Mouse (Mus musculus) kidney, adult 2 months (tissue): Measurements from ENCODE around the gene Supt7l. TPM values are rescaled to one million over a fixed set of nuclear protein-coding genes. Genes with fewer than 3 reads are reported as not detected.

Source experiments
- DNase-seq: peaks from one replicate; pipeline ENCODE4 v3.0.0; 2021
- H3K27ac ChIP-seq: fragments of 200-500 bp; 2 replicates; pipeline ENCODE4 v1.5.1; 2012; ENCODE audit warnings: low read depth, low read length, control low read depth, inconsistent platforms; ENCODE audit not compliant: insufficient read depth
- H3K27me3 ChIP-seq: fragments of 200-500 bp; replicated peaks from 2 replicates; pipeline ENCODE4 v1.6.1; 2012; ENCODE audit warnings: mild to moderate bottlenecking, moderate library complexity, low read length, inconsistent platforms; ENCODE audit not compliant: control insufficient read depth, insufficient read depth
- H3K36me3 ChIP-seq: fragments of 200-500 bp; 2 replicates; pipeline ENCODE4 v1.6.1; 2012; ENCODE audit warnings: mild to moderate bottlenecking, moderate library complexity, low read length, inconsistent platforms; ENCODE audit not compliant: control insufficient read depth, insufficient read depth
- H3K4me1 ChIP-seq: fragments of 200-500 bp; 2 replicates; pipeline ENCODE4 v1.6.1; 2011; ENCODE audit warnings: low read length; ENCODE audit not compliant: control insufficient read depth, insufficient read depth
- H3K4me3 ChIP-seq: fragments of 200-500 bp; 2 replicates; pipeline ENCODE4 v1.5.1; 2011; ENCODE audit warnings: mild to moderate bottlenecking, low read depth, low read length, control low read depth; ENCODE audit not compliant: insufficient read depth
- CTCF ChIP-seq: fragments of 200-500 bp; conservative IDR thresholded peaks from 2 replicates; pipeline ENCODE4 v1.5.1; 2011; ENCODE audit warnings: low read depth, mild to moderate bottlenecking, control low read depth, low read length, moderate library complexity, mixed read lengths; ENCODE audit not compliant: insufficient read depth, insufficient read length
- POLR2A ChIP-seq: fragments of 200-500 bp; IDR thresholded peaks from one replicate; pipeline ENCODE4 v1.6.1; 2011; ENCODE audit warnings: low read depth, low read length, control low read depth
- WGBS: fragments of 180-500 bp; shearing (Covaris S2); methylation state at CpG from one replicate; pipeline ENCODE4 v1.1.7; 2018; 5-methylcytosine and 5-hydroxymethylcytosine counted together
- polyA plus RNA-seq: library from polyadenylated mRNA; depleted of rRNA; stranded (reverse); fragments of >200 nt; gene quantifications from 2 replicates; pipeline ENCODE4 v1.2.3, GENCODE M21; 2012

Supt7l gene
- polyA plus RNA-seq, 1 experiment: 17.7 TPM

GRCm38 (mm10) chr5:31494513-31495297, 32.9 kb downstream of the Supt7l start, which contains the start of gene Gpn1:
Gene Gpn1, plus strand, starts transcription at chr5:31494741.
- TF ChIP-seq POLR2A: no peak
- Histone ChIP-seq H3K4me3 (peak within 1 kb of the TSS; percentile 76), H3K4me1 (peaks cover 4% of the 10 kb centered on the region; the same call in 1 of the 2 replicates), H3K36me3 (no peaks in the 10 kb centered on the region), H3K27ac (no peak within 1 kb of the TSS), H3K27me3 (no peaks in the 10 kb centered on the region)
- peak; percentile 96 for DNase-seq
- under 1% methylated on average over 49 of the region's 49 CpGs for WGBS

DNA sequence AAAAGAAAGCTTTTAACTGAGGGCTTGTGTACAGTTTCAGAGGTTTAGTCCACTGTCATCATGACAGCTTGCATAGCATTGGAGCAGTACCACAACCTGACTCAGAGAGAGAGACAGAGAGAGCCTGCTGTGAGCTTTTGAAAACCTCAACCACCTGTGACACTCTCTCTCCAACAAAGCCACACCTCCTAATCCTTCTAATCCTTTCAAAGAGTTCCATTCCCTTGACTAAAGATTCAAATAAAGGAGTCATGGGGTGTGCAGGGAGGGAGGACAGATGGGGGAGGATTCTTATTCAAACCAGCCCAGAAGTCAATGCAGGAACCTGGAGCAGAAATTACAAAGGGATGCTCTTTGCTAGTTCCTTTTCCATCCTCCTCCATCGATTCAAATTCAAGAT, 35.6 kb downstream of the Supt7l start:
- H3K4me3 ChIP-seq: no peak overlapping the region
- H3K4me1 ChIP-seq: peaks cover 4% of the 10 kb centered on the region; the same call in 1 of the 2 replicates
- no peaks in the 10 kb centered on the region for H3K27me3 ChIP-seq
- 82% methylated on average over 1 of the region's 1 CpGs for WGBS
- H3K27ac ChIP-seq: no peak overlapping the region
- DNase-seq: no peak
- no peaks in the 10 kb centered on the region for H3K36me3 ChIP-seq
- no peak for TF ChIP-seq POLR2A
- no peak for TF ChIP-seq CTCF

- no peaks in the 10 kb centered on the region for H3K4me1 ChIP-seq
- H3K27me3 ChIP-seq: no peaks in the 10 kb centered on the region
- no peak for DNase-seq
- 57% methylated on average over 7 of the region's 7 CpGs for WGBS
- no peak overlapping the region for H3K4me3 ChIP-seq
- TF ChIP-seq CTCF: no peak
- no peak for TF ChIP-seq POLR2A
- H3K36me3 ChIP-seq: no peaks in the 10 kb centered on the region
- H3K27ac ChIP-seq: no peak overlapping the region
These were observed 38.4 kb downstream of the Supt7l start for GRCm38 (mm10) chr5:31489116-31489769.

- H3K36me3 ChIP-seq: no peaks in the 10 kb centered on the region
- no peak overlapping the region for H3K4me3 ChIP-seq
- no peaks in the 10 kb centered on the region for H3K27me3 ChIP-seq
- no peaks in the 10 kb centered on the region for H3K4me1 ChIP-seq
- 90% methylated on average over 3 of the region's 3 CpGs for WGBS
- H3K27ac ChIP-seq: no peak overlapping the region
- DNase-seq: no peak
- TF ChIP-seq POLR2A (no peak), CTCF (no peak)
These were observed 39.7 kb downstream of the Supt7l start for GRCm38 (mm10) chr5:31487889-31488288.

- no peak for TF ChIP-seq CTCF
- TF ChIP-seq POLR2A: no peak
- Histone ChIP-seq H3K36me3 (no peaks in the 10 kb centered on the region; the same call in 1 of the 2 replicates), H3K4me3 (no peak within 1 kb of the TSS), H3K27me3 (no peaks in the 10 kb centered on the region), H3K27ac (no peak within 1 kb of the TSS), H3K4me1 (no peaks in the 10 kb centered on the region)
- WGBS: 96% methylated on average over 3 of the region's 3 CpGs
- no peak for DNase-seq
These were observed 42.2 kb downstream of the Supt7l start, which contains the start of gene 4930548H24Rik for GRCm38 (mm10) chr5:31485440-31485839. Gene 4930548H24Rik, plus strand, starts transcription at chr5:31485740.

DNA sequence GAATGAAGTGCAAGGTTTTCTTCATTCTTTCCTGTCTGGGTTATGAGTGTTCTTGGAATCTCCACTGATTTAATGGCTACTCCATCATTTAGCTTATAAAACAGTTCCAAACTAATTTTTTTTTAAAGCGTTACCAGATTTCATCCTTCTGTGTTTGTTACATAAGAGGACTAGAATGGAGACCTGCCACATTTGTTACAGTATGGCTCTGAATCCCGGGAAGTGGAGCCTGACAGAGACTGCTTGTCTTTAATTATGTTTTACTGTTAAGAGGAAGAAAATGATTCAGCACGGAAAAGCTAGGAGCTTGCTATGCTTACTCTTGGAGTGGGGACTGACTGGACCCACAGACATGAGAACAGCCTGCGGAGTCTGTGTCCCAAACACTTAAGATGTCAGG, 47.1 kb downstream of the Supt7l start:
- no peak overlapping the region for H3K27ac ChIP-seq
- H3K4me3 ChIP-seq: no peak overlapping the region
- no peaks in the 10 kb centered on the region for H3K27me3 ChIP-seq
- 93% methylated on average over 4 of the region's 4 CpGs for WGBS
- DNase-seq: no peak
- H3K36me3 ChIP-seq: no peaks in the 10 kb centered on the region; the same call in 1 of the 2 replicates
- no peaks in the 10 kb centered on the region for H3K4me1 ChIP-seq
- no peak for TF ChIP-seq POLR2A
- no peak for TF ChIP-seq CTCF

DNA sequence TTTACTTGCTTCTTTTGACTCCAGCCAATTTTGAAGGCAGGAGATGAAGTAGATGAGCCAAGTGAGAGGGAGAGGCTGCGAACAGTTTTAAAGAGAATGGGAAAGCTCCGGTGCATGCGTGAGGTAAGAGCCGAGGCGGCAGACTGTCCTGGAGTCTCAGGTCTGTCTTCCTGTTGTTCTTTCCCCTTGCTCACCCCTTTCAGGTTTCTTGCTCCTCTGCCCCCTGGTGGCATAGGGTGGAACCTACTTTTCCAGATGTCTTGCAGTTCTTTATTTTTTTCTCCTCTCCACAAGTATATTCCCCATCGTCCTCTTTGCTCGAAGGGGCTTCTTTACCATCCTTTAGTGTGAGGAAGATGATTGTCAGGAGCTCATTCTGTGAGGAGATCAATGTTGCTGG, 57.3 kb downstream of the Supt7l start:
- peak; percentile 53 for DNase-seq

More for the DNA sequence above, 57.3 kb downstream of the Supt7l start:
- no peaks in the 10 kb centered on the region for H3K4me1 ChIP-seq
- WGBS: 65% methylated on average over 7 of the region's 7 CpGs
- no peak for TF ChIP-seq POLR2A
- TF ChIP-seq CTCF: peak; percentile 58
- no peaks in the 10 kb centered on the region for H3K27me3 ChIP-seq
- H3K27ac ChIP-seq: no peak overlapping the region
- no peak overlapping the region for H3K4me3 ChIP-seq
- no peaks in the 10 kb centered on the region; the same call in 1 of the 2 replicates for H3K36me3 ChIP-seq
